Mouse (Mus musculus) embryonic facial prominence, embryonic 14.5 days (tissue): ENCODE data around the gene Arhgap10. TPM values are rescaled to one million over a fixed set of nuclear protein-coding genes. Genes with fewer than 3 reads are reported as not detected.

Source experiments
- ATAC-seq: fragments of 200-750 bp; cut with Nextera tagmentation; 2 replicates; pipeline ENCODE4 v1.8.0; 2017; ENCODE audit warnings: low read depth, moderate number of reproducible peaks, moderate TSS enrichment
- DNase-seq: peaks from one replicate; pipeline ENCODE4 v3.0.0-alpha.2; 2015; ENCODE audit warnings: low spot score
- H3K27ac ChIP-seq: fragments of 300-500 bp; sonication (generic); replicated peaks from 2 replicates; pipeline ENCODE4 v1.5.1; 2014; ENCODE audit warnings: low read depth, mild to moderate bottlenecking, low read length, moderate library complexity
- H3K27me3 ChIP-seq: fragments of 300-500 bp; sonication (generic); replicated peaks from 2 replicates; pipeline ENCODE4 v1.6.1; 2014; ENCODE audit warnings: low read length; ENCODE audit not compliant: control insufficient read depth, insufficient read depth
- H3K36me3 ChIP-seq: fragments of 300-500 bp; sonication (generic); 2 replicates; pipeline ENCODE4 v1.6.1; 2014; ENCODE audit warnings: low read length, mixed read lengths; ENCODE audit not compliant: control insufficient read depth, insufficient read depth
- H3K4me1 ChIP-seq: fragments of 300-500 bp; sonication (generic); 2 replicates; pipeline ENCODE4 v1.6.1; 2014; ENCODE audit warnings: antibody characterized with exemption, low read length; ENCODE audit not compliant: control insufficient read depth, insufficient read depth
- H3K4me2 ChIP-seq: fragments of 300-500 bp; sonication (generic); 2 replicates; pipeline ENCODE4 v1.6.1; 2014; ENCODE audit warnings: low read depth, mild to moderate bottlenecking, low read length, moderate library complexity, mixed read lengths
- H3K4me3 ChIP-seq: fragments of 300-500 bp; sonication (generic); 2 replicates; pipeline ENCODE4 v1.5.1; 2014; ENCODE audit warnings: low read depth, mild to moderate bottlenecking, low read length
- H3K9ac ChIP-seq: fragments of 300-500 bp; sonication (generic); 2 replicates; pipeline ENCODE4 v1.6.1; 2014; ENCODE audit warnings: low read depth, mild to moderate bottlenecking, low read length, moderate library complexity, mixed read lengths
- H3K9me3 ChIP-seq: fragments of 300-500 bp; sonication (generic); 2 replicates; pipeline ENCODE4 v1.6.1; 2016; ENCODE audit warnings: low read length; ENCODE audit not compliant: control insufficient read depth
- WGBS: fragments of 180-500 bp; shearing (Covaris S2); extraction: QIAGEN DNeasy Blood & Tissue Kit; methylation state at CpG from one replicate; pipeline ENCODE4 v1.1.7; 2014; 5-methylcytosine and 5-hydroxymethylcytosine counted together
- polyA plus RNA-seq: library from polyadenylated mRNA; unstranded; fragments of >200 nt; fragmentation: Nextera tagmentation; extraction: Ambion mirVana; gene quantifications from 2 replicates; pipeline ENCODE4 v1.2.1, GENCODE M21; 2014

Arhgap10 gene
- polyA plus RNA-seq, 1 experiment from 2014 or later, result 25.9 TPM

GRCm38 (mm10) chr8:77278246-77278645, 239.5 kb downstream of the Arhgap10 start:
- H3K4me3 ChIP-seq, result no peak overlapping the region
- no peaks in the 10 kb centered on the region for H3K9me3 ChIP-seq
- no peak overlapping the region for H3K4me2 ChIP-seq
- 98% methylated on average over 4 of the region's 4 CpGs for WGBS
- DNase-seq (no peak), ATAC-seq (no peak)
- no peaks in the 10 kb centered on the region for H3K27me3 ChIP-seq
- H3K27ac ChIP-seq, result no peak overlapping the region
- 0 out of 2 replicates have a peak, but pooled peaks cover 6% of the 10 kb centered on the region for H3K36me3 ChIP-seq
- H3K9ac ChIP-seq, result no peak overlapping the region
- H3K4me1 ChIP-seq, result no peaks in the 10 kb centered on the region; the same call in 1 of the 2 replicates

- Histone ChIP-seq H3K36me3 (0 out of 2 replicates have a peak, but pooled peaks cover 6% of the 10 kb centered on the region), H3K9me3 (no peaks in the 10 kb centered on the region), H3K9ac (no peak overlapping the region), H3K4me2 (no peak overlapping the region), H3K4me3 (no peak overlapping the region), H3K27me3 (no peaks in the 10 kb centered on the region), H3K4me1 (no peaks in the 10 kb centered on the region; the same call in 1 of the 2 replicates), H3K27ac (no peak overlapping the region)
- WGBS, result 85% methylated on average over 10 of the region's 10 CpGs
- ATAC-seq (no peak), DNase-seq (no peak)
Measured at GRCm38 (mm10) chr8:77276827-77277226, 240.9 kb downstream of the Arhgap10 start.

GRCm38 (mm10) chr8:77275571-77275970, 242.2 kb downstream of the Arhgap10 start:
- WGBS, result 89% methylated on average over 5 of the region's 5 CpGs

GRCm38 (mm10) chr8:77272136-77272535, 245.6 kb downstream of the Arhgap10 start:
- 82% methylated on average over 6 of the region's 6 CpGs for WGBS
- peaks cover 14% of the 10 kb centered on the region for H3K9me3 ChIP-seq
- H3K36me3 ChIP-seq, result peaks cover 24% of the 10 kb centered on the region; the same call in 1 of the 2 replicates
- ATAC-seq, result peak; percentile 35; the same call in 1 of the 2 replicates
- H3K9ac ChIP-seq, result no peak overlapping the region
- no peak overlapping the region for H3K27ac ChIP-seq
- no peak overlapping the region for H3K4me2 ChIP-seq
- H3K4me3 ChIP-seq, result no peak overlapping the region
- no peaks in the 10 kb centered on the region for H3K27me3 ChIP-seq
- H3K4me1 ChIP-seq, result no peaks in the 10 kb centered on the region
- DNase-seq, result no peak

More at GRCm38 (mm10) chr8:77275571-77275970, 242.2 kb downstream of the Arhgap10 start:
- Histone ChIP-seq H3K9me3 (no peaks in the 10 kb centered on the region), H3K27ac (no peak overlapping the region), H3K4me3 (no peak overlapping the region), H3K9ac (no peak overlapping the region), H3K4me1 (no peaks in the 10 kb centered on the region; the same call in 1 of the 2 replicates), H3K36me3 (peaks cover 9% of the 10 kb centered on the region; the same call in 1 of the 2 replicates), H3K4me2 (no peak overlapping the region), H3K27me3 (no peaks in the 10 kb centered on the region)
- no peak for DNase-seq
- no peak for ATAC-seq

- Histone ChIP-seq H3K9me3 (peaks cover 14% of the 10 kb centered on the region), H3K27me3 (no peaks in the 10 kb centered on the region), H3K36me3 (peaks cover 18% of the 10 kb centered on the region; the same call in 1 of the 2 replicates), H3K4me2 (no peak overlapping the region), H3K4me3 (no peak overlapping the region), H3K27ac (no peak overlapping the region), H3K4me1 (no peaks in the 10 kb centered on the region), H3K9ac (no peak overlapping the region)
- peak; percentile 35; the same call in 1 of the 2 replicates for ATAC-seq
- WGBS, result 92% methylated on average over 1 of the region's 1 CpGs
- DNase-seq, result peak; percentile 73
Measured at GRCm38 (mm10) chr8:77267941-77268405, 249.8 kb downstream of the Arhgap10 start.

- H3K9me3 ChIP-seq, result no peaks in the 10 kb centered on the region
- ATAC-seq (no peak), DNase-seq (no peak)
- 81% methylated on average over 12 of the region's 12 CpGs for WGBS
- no peak overlapping the region for H3K9ac ChIP-seq
- H3K4me1 ChIP-seq, result no peaks in the 10 kb centered on the region
- H3K27ac ChIP-seq, result no peak overlapping the region
- H3K36me3 ChIP-seq, result peaks cover 14% of the 10 kb centered on the region; the same call in 1 of the 2 replicates
- H3K4me2 ChIP-seq, result no peak overlapping the region
- no peaks in the 10 kb centered on the region for H3K27me3 ChIP-seq
- no peak overlapping the region for H3K4me3 ChIP-seq
Measured at GRCm38 (mm10) chr8:77262216-77263009, 255.3 kb downstream of the Arhgap10 start.

GRCm38 (mm10) chr8:77261215-77261614, 256.5 kb downstream of the Arhgap10 start:
- WGBS, result 90% methylated on average over 6 of the region's 6 CpGs
- no peak overlapping the region for H3K9ac ChIP-seq
- H3K27me3 ChIP-seq, result no peaks in the 10 kb centered on the region
- no peak overlapping the region for H3K4me3 ChIP-seq
- ATAC-seq (no peak), DNase-seq (no peak)
- H3K4me1 ChIP-seq, result no peaks in the 10 kb centered on the region
- H3K9me3 ChIP-seq, result no peaks in the 10 kb centered on the region
- peaks cover 26% of the 10 kb centered on the region; the same call in 1 of the 2 replicates for H3K36me3 ChIP-seq
- H3K27ac ChIP-seq, result no peak overlapping the region
- no peak overlapping the region for H3K4me2 ChIP-seq

GRCm38 (mm10) chr8:77257085-77257451, 260.7 kb downstream of the Arhgap10 start:
- peaks cover 34% of the 10 kb centered on the region; the same call in 1 of the 2 replicates for H3K36me3 ChIP-seq
- H3K4me2 ChIP-seq, result no peak overlapping the region
- H3K9me3 ChIP-seq, result no peaks in the 10 kb centered on the region
- no peak overlapping the region for H3K9ac ChIP-seq
- no peak overlapping the region for H3K4me3 ChIP-seq
- no peaks in the 10 kb centered on the region for H3K4me1 ChIP-seq
- ATAC-seq (no peak), DNase-seq (no peak)
- no peaks in the 10 kb centered on the region for H3K27me3 ChIP-seq
- H3K27ac ChIP-seq, result no peak overlapping the region
- 92% methylated on average over 12 of the region's 12 CpGs for WGBS
